Mouse (Mus musculus): ENCODE data around the gene Gm19426. TPM values are rescaled to one million over a fixed set of nuclear protein-coding genes. Genes with fewer than 3 reads are reported as not detected.

Gene Gm19426
- 13.1 and 14.6 TPM in 2 replicates for total RNA-seq (2012; rRNA removed)

DNA sequence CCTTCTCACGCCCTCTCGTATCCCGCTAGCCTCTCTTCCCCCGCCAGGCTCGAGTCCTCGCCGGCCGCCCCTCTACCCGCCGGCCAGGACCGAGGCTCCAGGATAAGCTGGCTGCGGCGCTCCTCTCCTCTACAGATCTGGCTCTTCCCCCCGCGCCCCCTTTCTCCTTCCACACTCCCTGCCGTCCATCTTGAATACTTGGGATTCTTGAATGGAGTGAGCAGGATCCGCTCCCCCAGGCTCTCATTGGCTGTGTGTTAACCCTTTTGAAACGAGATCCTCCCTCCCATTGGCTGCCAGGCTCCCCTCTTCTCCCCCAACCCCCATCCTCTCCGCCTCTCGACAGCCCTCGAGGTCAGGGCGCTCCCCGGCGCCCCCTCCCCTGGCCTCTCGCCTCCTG, at the start of gene Gm19426:
Gene Gm19426, minus strand, starts transcription at position 95 of the 400 bp plus-strand sequence.
- DNase-seq (ENCODE audit: low read depth, low spot score), result peak; percentile 92
- H3K36me3 ChIP-seq (ENCODE audit: control insufficient read depth, insufficient read depth, low read length, poor library complexity, severe bottlenecking), result peaks cover 13% of the 10 kb centered on the region
- no peaks in the 10 kb centered on the region for H3K9me3 ChIP-seq (ENCODE audit: control insufficient read depth, insufficient read depth, low read depth, low read length)
- H3K9ac ChIP-seq (ENCODE audit: insufficient read depth, low read depth, low read length, poor library complexity, severe bottlenecking), result peak within 1 kb of the TSS; percentile 99
- in situ Hi-C loops (cut with MboI; ENCODE audit: low sequenced_read_pairs in 2 of 2, unreplicated experiment in 2 of 2), result no loop called here
- peak within 1 kb of the TSS; percentile 85 to 99 for H3K4me3 ChIP-seq (ENCODE audit: insufficient read depth in 1 of 2, low read depth in 1 of 2, low read length in 2 of 2, poor library complexity in 1 of 2, severe bottlenecking in 1 of 2)
- TF ChIP-seq ZNF384 (IDR thresholded peaks at IDR 0.05; ENCODE audit: low read depth, low read length) (no peak), CHD2 (IDR thresholded peaks at IDR 0.05; ENCODE audit: low read depth, low read length) (peak; percentile 65; the same call in 1 of the 2 replicates), HCFC1 (IDR thresholded peaks at IDR 0.05; ENCODE audit: borderline replicate concordance, insufficient read depth, low read length) (0 out of 2 replicates have a peak, but pooled peaks have one; percentile 20), ZC3H11A (IDR thresholded peaks at IDR 0.05; ENCODE audit: borderline replicate concordance, low read depth, low read length) (no peak)
- peaks cover 3 to 8% of the 10 kb centered on the region in 2 experiments; a peak in 2 of 4 replicates for H3K4me1 ChIP-seq (ENCODE audit: control insufficient read depth in 2 of 2, insufficient read depth in 2 of 2, low read length in 2 of 2, poor library complexity in 1 of 2)
- peak within 1 kb of the TSS; percentile 99 for H3K27ac ChIP-seq (ENCODE audit: insufficient read depth, low read depth, low read length, poor library complexity, severe bottlenecking)

- in situ Hi-C loops (cut with MboI; ENCODE audit: low sequenced_read_pairs in 2 of 2, unreplicated experiment in 2 of 2), result no loop called here
- H3K9me3 ChIP-seq (ENCODE audit: control insufficient read depth, insufficient read depth, low read depth, low read length), result no peaks in the 10 kb centered on the region
- TF ChIP-seq ZC3H11A (IDR thresholded peaks at IDR 0.05; ENCODE audit: borderline replicate concordance, low read depth, low read length) (no peak), ZNF384 (IDR thresholded peaks at IDR 0.05; ENCODE audit: low read depth, low read length) (no peak), CHD2 (IDR thresholded peaks at IDR 0.05; ENCODE audit: low read depth, low read length) (no peak), HCFC1 (IDR thresholded peaks at IDR 0.05; ENCODE audit: borderline replicate concordance, insufficient read depth, low read length) (no peak), MAFK (IDR thresholded peaks at IDR 0.05; ENCODE audit: insufficient read depth, low read depth, low read length) (no peak)
- no peak overlapping the region for H3K9ac ChIP-seq (ENCODE audit: insufficient read depth, low read depth, low read length, poor library complexity, severe bottlenecking)
- DNase-seq (ENCODE audit: low read depth, low spot score), result no peak
- no peak overlapping the region for H3K27ac ChIP-seq (ENCODE audit: insufficient read depth, low read depth, low read length, poor library complexity, severe bottlenecking)
- no peaks in the 10 kb centered on the region for H3K36me3 ChIP-seq (ENCODE audit: control insufficient read depth, insufficient read depth, low read length, poor library complexity, severe bottlenecking)
- no peak overlapping the region for H3K4me3 ChIP-seq (ENCODE audit: insufficient read depth in 1 of 2, low read depth in 1 of 2, low read length in 2 of 2, poor library complexity in 1 of 2, severe bottlenecking in 1 of 2)
- no peaks in the 10 kb centered on the region for H3K4me1 ChIP-seq (ENCODE audit: control insufficient read depth in 2 of 2, insufficient read depth in 2 of 2, low read length in 2 of 2, poor library complexity in 1 of 2)
These were observed 49.7 kb upstream of the Gm19426 start for GRCm38 (mm10) chr2:84793154-84793553.

- H3K27ac ChIP-seq (ENCODE audit: insufficient read depth, low read depth, low read length, poor library complexity, severe bottlenecking), result no peak overlapping the region
- in situ Hi-C loops (cut with MboI; ENCODE audit: low sequenced_read_pairs in 2 of 2, unreplicated experiment in 2 of 2), result no loop called here
- H3K4me3 ChIP-seq (ENCODE audit: insufficient read depth in 1 of 2, low read depth in 1 of 2, low read length in 2 of 2, poor library complexity in 1 of 2, severe bottlenecking in 1 of 2), result no peak overlapping the region
- no peak for TF ChIP-seq MAFK (IDR thresholded peaks at IDR 0.05; ENCODE audit: insufficient read depth, low read depth, low read length)
- TF ChIP-seq ZNF384 (IDR thresholded peaks at IDR 0.05; ENCODE audit: low read depth, low read length), result no peak
- TF ChIP-seq CHD2 (IDR thresholded peaks at IDR 0.05; ENCODE audit: low read depth, low read length), result no peak
- no peak for TF ChIP-seq ZC3H11A (IDR thresholded peaks at IDR 0.05; ENCODE audit: borderline replicate concordance, low read depth, low read length)
- no peak for TF ChIP-seq HCFC1 (IDR thresholded peaks at IDR 0.05; ENCODE audit: borderline replicate concordance, insufficient read depth, low read length)
- H3K4me1 ChIP-seq (ENCODE audit: control insufficient read depth in 2 of 2, insufficient read depth in 2 of 2, low read length in 2 of 2, poor library complexity in 1 of 2), result no peaks in the 10 kb centered on the region
- no peak overlapping the region for H3K9ac ChIP-seq (ENCODE audit: insufficient read depth, low read depth, low read length, poor library complexity, severe bottlenecking)
- no peak for DNase-seq (ENCODE audit: low read depth, low spot score)
- no peaks in the 10 kb centered on the region for H3K36me3 ChIP-seq (ENCODE audit: control insufficient read depth, insufficient read depth, low read length, poor library complexity, severe bottlenecking)
- no peaks in the 10 kb centered on the region for H3K9me3 ChIP-seq (ENCODE audit: control insufficient read depth, insufficient read depth, low read depth, low read length)
These were observed 49.1 kb upstream of the Gm19426 start for GRCm38 (mm10) chr2:84792516-84792915.

DNA sequence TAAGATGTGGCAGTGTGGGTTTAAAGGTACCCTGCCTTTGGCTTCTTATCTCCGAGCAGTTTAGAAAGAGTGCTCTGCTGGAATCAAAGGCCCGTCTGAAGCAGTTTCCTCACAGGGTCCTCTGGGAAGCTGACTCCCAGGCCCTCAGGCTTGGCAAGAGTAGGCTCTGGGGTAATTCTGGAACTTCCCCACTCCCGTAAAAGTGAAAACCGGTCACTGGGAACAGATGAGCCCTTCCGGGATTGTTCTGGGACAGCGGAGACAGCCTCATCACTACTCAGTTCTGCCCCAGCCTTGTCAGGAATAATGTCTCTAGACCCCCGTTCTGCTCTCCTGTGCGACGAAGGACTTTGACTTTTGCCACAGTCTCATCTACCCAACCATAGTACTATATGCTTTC, 47.0 kb upstream of the Gm19426 start:
- no peak overlapping the region for H3K27ac ChIP-seq (ENCODE audit: insufficient read depth, low read depth, low read length, poor library complexity, severe bottlenecking)
- H3K9ac ChIP-seq (ENCODE audit: insufficient read depth, low read depth, low read length, poor library complexity, severe bottlenecking), result no peak overlapping the region
- no peak for DNase-seq (ENCODE audit: low read depth, low spot score)
- H3K36me3 ChIP-seq (ENCODE audit: control insufficient read depth, insufficient read depth, low read length, poor library complexity, severe bottlenecking), result no peaks in the 10 kb centered on the region
- H3K9me3 ChIP-seq (ENCODE audit: control insufficient read depth, insufficient read depth, low read depth, low read length), result no peaks in the 10 kb centered on the region
- no peak overlapping the region for H3K4me3 ChIP-seq (ENCODE audit: insufficient read depth in 1 of 2, low read depth in 1 of 2, low read length in 2 of 2, poor library complexity in 1 of 2, severe bottlenecking in 1 of 2)
- TF ChIP-seq MAFK (IDR thresholded peaks at IDR 0.05; ENCODE audit: insufficient read depth, low read depth, low read length) (no peak), HCFC1 (IDR thresholded peaks at IDR 0.05; ENCODE audit: borderline replicate concordance, insufficient read depth, low read length) (no peak), CHD2 (IDR thresholded peaks at IDR 0.05; ENCODE audit: low read depth, low read length) (no peak), ZNF384 (IDR thresholded peaks at IDR 0.05; ENCODE audit: low read depth, low read length) (no peak), ZC3H11A (IDR thresholded peaks at IDR 0.05; ENCODE audit: borderline replicate concordance, low read depth, low read length) (no peak)
- in situ Hi-C loops (cut with MboI; ENCODE audit: low sequenced_read_pairs in 2 of 2, unreplicated experiment in 2 of 2), result no loop called here
- H3K4me1 ChIP-seq (ENCODE audit: control insufficient read depth in 2 of 2, insufficient read depth in 2 of 2, low read length in 2 of 2, poor library complexity in 1 of 2), result no peaks in the 10 kb centered on the region

DNA sequence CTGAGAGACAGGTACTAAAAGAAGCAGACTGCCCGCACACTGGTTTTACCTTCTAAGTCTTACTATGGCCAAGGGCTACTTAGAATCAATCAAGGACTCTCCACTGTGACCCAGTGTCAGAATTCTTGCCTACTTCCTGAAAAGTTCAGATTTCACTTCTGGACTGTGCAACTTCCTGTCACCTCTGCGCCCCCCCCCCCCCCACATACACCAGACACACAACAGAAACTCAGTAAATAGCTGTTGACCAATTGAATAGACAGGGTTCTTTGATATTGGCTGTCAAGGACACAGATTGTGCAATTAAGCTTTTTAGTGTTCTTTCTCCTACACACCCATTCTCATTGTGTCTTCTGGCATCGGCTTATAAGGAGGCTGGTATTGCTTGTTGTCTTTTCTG, 44.9 kb upstream of the Gm19426 start:
- DNase-seq (ENCODE audit: low read depth, low spot score), result no peak
- Histone ChIP-seq H3K9me3 (ENCODE audit: control insufficient read depth, insufficient read depth, low read depth, low read length) (no peaks in the 10 kb centered on the region), H3K4me3 (ENCODE audit: insufficient read depth in 1 of 2, low read depth in 1 of 2, low read length in 2 of 2, poor library complexity in 1 of 2, severe bottlenecking in 1 of 2) (no peak overlapping the region), H3K36me3 (ENCODE audit: control insufficient read depth, insufficient read depth, low read length, poor library complexity, severe bottlenecking) (no peaks in the 10 kb centered on the region), H3K9ac (ENCODE audit: insufficient read depth, low read depth, low read length, poor library complexity, severe bottlenecking) (no peak overlapping the region), H3K4me1 (ENCODE audit: control insufficient read depth in 2 of 2, insufficient read depth in 2 of 2, low read length in 2 of 2, poor library complexity in 1 of 2) (no peaks in the 10 kb centered on the region), H3K27ac (ENCODE audit: insufficient read depth, low read depth, low read length, poor library complexity, severe bottlenecking) (no peak overlapping the region)
- TF ChIP-seq HCFC1 (IDR thresholded peaks at IDR 0.05; ENCODE audit: borderline replicate concordance, insufficient read depth, low read length), result no peak
- TF ChIP-seq MAFK (IDR thresholded peaks at IDR 0.05; ENCODE audit: insufficient read depth, low read depth, low read length), result no peak
- no peak for TF ChIP-seq ZNF384 (IDR thresholded peaks at IDR 0.05; ENCODE audit: low read depth, low read length)
- no peak for TF ChIP-seq CHD2 (IDR thresholded peaks at IDR 0.05; ENCODE audit: low read depth, low read length)
- no peak for TF ChIP-seq ZC3H11A (IDR thresholded peaks at IDR 0.05; ENCODE audit: borderline replicate concordance, low read depth, low read length)
- in situ Hi-C loops (cut with MboI; ENCODE audit: low sequenced_read_pairs in 2 of 2, unreplicated experiment in 2 of 2), result no loop called here

Measured in ES-E14 (cell line).